Mouse (Mus musculus) cortical plate, adult 2 months (tissue): ENCODE results near the gene Unc45a.

Experiments
- CTCF ChIP-seq: fragments of 200-500 bp; IDR thresholded peaks from 2 replicates; pipeline ENCODE4 v1.5.1; 2011; ENCODE audit warnings: mild to moderate bottlenecking, control low read depth, low read length; ENCODE audit not compliant: insufficient read depth; ENCODE audit errors: extremely low read depth
- POLR2A ChIP-seq: fragments of 200-500 bp; IDR thresholded peaks from 2 replicates; pipeline ENCODE4 v1.6.1; 2011; ENCODE audit warnings: mild to moderate bottlenecking, low read length, control low read depth; ENCODE audit not compliant: insufficient read depth; ENCODE audit errors: extremely low read depth

- TF ChIP-seq CTCF (no peak), POLR2A (no peak)
Observed at GRCm38 (mm10) chr7:80365759-80366158, 25.0 kb upstream of the Unc45a start.
